9 mouse cellular contexts compared by ENCODE assay signal in genomic region chr1:175028716-175029204, GRCm38 (mm10).
A peak's percentile ranks its signal among the peaks of the same experiment; 100 is the strongest.
DNase-seq lines count a peak whose midpoint lies in the region; ATAC-seq and TF ChIP-seq lines count a peak whose summit lies in the region.
"Had no signal": no experiment of that assay in that cellular context is flagged by ENCODE, and none has a peak within 500 bp of the region (broad histone marks: within the 10 kb centered on the region; RNA-seq: fewer than 3 reads in every experiment).

No protein-coding gene starts in this region.

- no peak for TF ChIP-seq POLR2A in limb, embryonic 14.5 days (IDR thresholded peaks at IDR 0.05; ENCODE audit: borderline replicate concordance, extremely low read depth, insufficient read depth, insufficient read length)

- no peaks in the 10 kb centered on the region for H3K9me3 ChIP-seq in forebrain, embryonic 10.5 days
- no peaks in the 10 kb centered on the region for H3K9me3 ChIP-seq in limb, embryonic 14.5 days (ENCODE audit: control insufficient read depth, low read length)
- H3K9me3 ChIP-seq: liver, embryonic 13.5 days had no signal

- peak; percentile 87 for ATAC-seq in limb, embryonic 14.5 days (ENCODE audit: low FRiP score, low read depth)

- peak; percentile 9 for DNase-seq in ovary, adult 18-20 months (ENCODE audit: low spot score)
- DNase-seq in ovary, postnatal 10 days (ENCODE audit: low spot score) = no peak
- DNase-seq in forebrain, embryonic 10.5 days (ENCODE audit: extremely low spot score, low spot score) = no peak
- peak; percentile 38 for DNase-seq in limb, embryonic 14.5 days (ENCODE audit: low spot score)
- no peak for DNase-seq in layer of hippocampus, adult 9-10 months (ENCODE audit: low spot score)
- DNase-seq in gastrocnemius, postnatal 4 days (ENCODE audit: low spot score in 2 of 2) = no peak
- DNase-seq in adrenal gland, postnatal 25 days = no peak
- DNase-seq: gastrocnemius, postnatal 10 days; liver, embryonic 13.5 days had no signal

- WGBS in forebrain, embryonic 10.5 days = 16% methylated on average over 9 of the region's 9 CpGs
- WGBS in limb, embryonic 14.5 days = 5% methylated on average over 9 of the region's 9 CpGs

- no peak overlapping the region for H3K4me2 ChIP-seq in limb, embryonic 14.5 days (replicated peaks; ENCODE audit: low read depth, low read length, severe bottlenecking)
- H3K4me2 ChIP-seq: liver, embryonic 13.5 days had no signal

- H3K36me3 ChIP-seq in forebrain, embryonic 10.5 days (replicated peaks) = no peaks in the 10 kb centered on the region
- no peaks in the 10 kb centered on the region for H3K36me3 ChIP-seq in limb, embryonic 14.5 days (ENCODE audit: control insufficient read depth, insufficient read depth, low read length)
- H3K36me3 ChIP-seq: liver, embryonic 13.5 days had no signal

- no peaks in the 10 kb centered on the region; the same call in 1 of the 2 replicates for H3K27me3 ChIP-seq in forebrain, embryonic 10.5 days (ENCODE audit: poor library complexity, severe bottlenecking)
- H3K27me3 ChIP-seq in limb, embryonic 14.5 days (ENCODE audit: control insufficient read depth, insufficient read depth, low read length) = no peaks in the 10 kb centered on the region
- H3K27me3 ChIP-seq: liver, embryonic 13.5 days had no signal

- no peak overlapping the region for H3K9ac ChIP-seq in limb, embryonic 14.5 days (ENCODE audit: low read depth, low read length, severe bottlenecking)
- H3K9ac ChIP-seq: liver, embryonic 13.5 days had no signal

- peaks cover 18% of the 10 kb centered on the region for H3K4me1 ChIP-seq in forebrain, embryonic 10.5 days
- H3K4me1 ChIP-seq in limb, embryonic 14.5 days (ENCODE audit: control insufficient read depth, insufficient read depth, low read length) = peaks cover 5% of the 10 kb centered on the region
- H3K4me1 ChIP-seq: liver, embryonic 13.5 days had no signal

- H3K27ac ChIP-seq in forebrain, embryonic 10.5 days = peak overlapping the region; percentile 67; the same call in 1 of the 2 replicates
- no peak overlapping the region for H3K27ac ChIP-seq in limb, embryonic 14.5 days (replicated peaks; ENCODE audit: low read depth, low read length)
- H3K27ac ChIP-seq: liver, embryonic 13.5 days had no signal

- no peak overlapping the region for H3K4me3 ChIP-seq in forebrain, embryonic 10.5 days
- no peak overlapping the region for H3K4me3 ChIP-seq in limb, embryonic 14.5 days (replicated peaks; ENCODE audit: low read length)
- H3K4me3 ChIP-seq: liver, embryonic 13.5 days had no signal

Comparison
In these comparisons a context has a peak if more than half of its experiments do, and no peak if none do; other contexts are left out.
1. DNase-seq: peak in ovary, adult 18-20 months (single experiment) and limb, embryonic 14.5 days (single experiment); none in ovary, postnatal 10 days (single experiment), forebrain, embryonic 10.5 days (single experiment), layer of hippocampus, adult 9-10 months (single experiment), gastrocnemius, postnatal 4 days (0 of 2) and adrenal gland, postnatal 25 days (single experiment).